Mouse (Mus musculus) liver, adult (tissue): ENCODE results near the gene Vmn1r83.

Source experiments
- GATA4 ChIP-seq: IDR thresholded peaks from 2 replicates; pipeline ENCODE4 v1.6.1; 2014; ENCODE audit warnings: mild to moderate bottlenecking, low read length; ENCODE audit not compliant: insufficient replicate concordance

Vmn1r83 gene

GRCm38 (mm10) chr7:12329381-12329780 lies at the start of gene Vmn1r83:
Gene Vmn1r83 (minus strand): TSS chr7:12329481.
- TF ChIP-seq GATA4 = no peak

- TF ChIP-seq GATA4 = no peak
These were observed 39.9 kb upstream of the Vmn1r83 start, which contains the start of gene Vmn1r84 for GRCm38 (mm10) chr7:12369173-12369572. Gene Vmn1r84 (minus strand): TSS chr7:12369273.

- no peak for TF ChIP-seq GATA4
These were observed 29.2 kb downstream of the Vmn1r83 start, which contains the start of gene Vmn1r82 for GRCm38 (mm10) chr7:12300130-12300529. Gene Vmn1r82 (plus strand): TSS chr7:12300430.
